Mouse (Mus musculus): ENCODE results near the gene Ifih1.

DNA sequence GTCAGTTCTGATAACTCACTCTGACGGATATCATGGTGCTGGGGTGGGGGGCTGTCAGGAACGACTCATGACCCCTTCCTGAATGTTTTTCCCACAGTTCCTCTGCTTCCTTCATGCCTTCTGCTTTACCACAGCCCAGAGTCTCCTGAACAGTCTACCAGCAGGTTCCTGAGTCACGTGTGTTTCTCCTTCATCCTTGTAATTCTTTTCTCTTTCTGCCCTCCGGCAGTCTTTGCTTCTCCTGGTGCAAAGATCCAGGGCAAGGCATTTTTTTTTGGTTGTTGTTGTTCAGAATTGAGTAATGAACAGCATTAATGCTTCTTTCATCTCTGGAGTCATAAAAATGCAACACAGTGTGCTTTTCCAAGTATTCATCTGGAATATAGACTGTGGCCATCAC is 24.7 kb upstream of the Ifih1 start:
- TF ChIP-seq CTCF (IDR thresholded peaks at IDR 0.05; ENCODE audit: borderline replicate concordance, insufficient read depth, low read depth, low read length): no peak
- no peak for TF ChIP-seq POLR2A (IDR thresholded peaks at IDR 0.05; ENCODE audit: borderline replicate concordance, insufficient read depth, low read length)

Measured in cerebellum, adult 2 months (tissue).